Mouse (Mus musculus) stomach, postnatal 0 days (tissue): ENCODE results near the gene Mrvi1.

Experiments used
- CTCF ChIP-seq: IDR thresholded peaks from 2 replicates; pipeline ENCODE4 v1.5.1; 2016; ENCODE audit warnings: antibody characterized with exemption, low read depth, mild to moderate bottlenecking, moderate library complexity
- EP300 ChIP-seq: optimal IDR thresholded peaks from 2 replicates; pipeline ENCODE3; 2016; ENCODE audit warnings: antibody characterized with exemption

DNA sequence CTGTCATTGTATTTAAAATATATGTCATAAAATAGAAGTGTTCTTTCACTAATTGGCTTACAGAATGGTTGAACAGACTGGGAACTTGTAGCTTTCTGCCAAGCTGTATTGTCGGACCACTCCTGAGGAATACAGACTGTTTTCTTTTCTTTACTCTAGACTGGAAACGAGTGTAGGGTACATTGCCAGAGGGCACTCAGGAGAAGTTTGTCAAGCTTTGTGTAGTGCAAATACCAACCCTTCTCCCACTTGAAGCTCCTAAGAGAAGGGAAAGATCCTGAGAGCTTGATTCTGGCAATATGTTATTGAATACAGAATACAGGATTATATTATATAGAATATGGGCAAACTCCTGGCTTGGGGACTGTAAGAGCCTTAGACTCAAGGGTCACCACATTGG, 48.3 kb downstream of the Mrvi1 start:
- no peak for TF ChIP-seq CTCF
- TF ChIP-seq EP300 = no peak
